Mouse (Mus musculus) left cerebral cortex, adult 18-20 months (tissue): ENCODE measurements around the gene Fam185a. TPM values are rescaled to one million over a fixed set of nuclear protein-coding genes. Genes with fewer than 3 reads are reported as not detected.

Experiments used
- DNase-seq, 2 experiments: peaks; one replicate each; pipeline ENCODE4 v3.0.0; 2021 to 2022; ENCODE audit warnings: low spot score in 2 of 2, mixed read lengths in 1 of 2
- total RNA-seq, 2 experiments: library from RNA; stranded (reverse); gene quantifications; 2 replicates each; pipeline ENCODE4 v1.2.3; 2021

Gene Fam185a
- total RNA-seq, 2 experiments from 2014 or later: 14.6 to 15.2 TPM

DNA sequence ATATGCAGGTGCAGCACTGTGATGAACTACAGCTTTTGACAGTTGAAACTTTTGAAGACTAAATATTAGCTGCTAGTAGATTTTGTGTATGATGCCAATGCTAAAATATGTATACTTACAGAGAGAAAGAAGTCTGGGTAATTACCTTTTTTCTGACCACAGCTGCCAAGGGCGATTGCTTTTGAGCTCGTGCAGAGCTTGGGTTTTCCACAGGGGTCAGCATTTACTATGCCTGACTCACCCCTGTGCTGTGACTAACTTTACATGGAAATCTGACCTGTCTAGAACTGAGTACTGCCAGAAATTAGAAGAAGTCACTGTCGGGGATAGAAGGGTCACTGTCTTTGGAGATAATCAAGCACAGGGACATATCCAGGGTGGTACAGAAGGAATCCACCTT lies 67.5 kb downstream of the Fam185a start:
- DNase-seq: no peak

GRCm38 (mm10) chr5:21493294-21493999 lies 68.7 kb downstream of the Fam185a start:
- DNase-seq: no peak

DNA sequence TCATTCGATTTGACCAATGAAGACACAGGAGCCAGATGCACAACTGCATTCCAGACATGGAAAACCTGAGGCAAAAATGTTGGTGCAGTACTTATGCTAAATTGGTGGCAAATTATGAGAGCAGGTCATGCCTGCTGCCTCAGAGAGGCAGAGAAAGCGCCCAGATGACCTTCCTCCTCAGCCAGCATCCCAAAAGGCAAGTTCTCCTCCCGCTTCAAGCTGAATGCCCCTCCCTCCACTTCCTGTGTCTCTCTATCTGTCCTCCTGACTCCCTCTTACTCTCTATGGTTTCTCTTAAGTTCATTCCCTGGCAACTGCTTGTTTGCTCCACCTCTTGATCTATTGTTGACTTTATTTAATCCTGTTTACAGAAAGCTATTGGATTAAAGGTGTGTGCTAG lies 70.0 kb downstream of the Fam185a start:
- DNase-seq: no peak

- DNase-seq: no peak
Observed at GRCm38 (mm10) chr5:21496321-21496720, 71.6 kb downstream of the Fam185a start.

DNA sequence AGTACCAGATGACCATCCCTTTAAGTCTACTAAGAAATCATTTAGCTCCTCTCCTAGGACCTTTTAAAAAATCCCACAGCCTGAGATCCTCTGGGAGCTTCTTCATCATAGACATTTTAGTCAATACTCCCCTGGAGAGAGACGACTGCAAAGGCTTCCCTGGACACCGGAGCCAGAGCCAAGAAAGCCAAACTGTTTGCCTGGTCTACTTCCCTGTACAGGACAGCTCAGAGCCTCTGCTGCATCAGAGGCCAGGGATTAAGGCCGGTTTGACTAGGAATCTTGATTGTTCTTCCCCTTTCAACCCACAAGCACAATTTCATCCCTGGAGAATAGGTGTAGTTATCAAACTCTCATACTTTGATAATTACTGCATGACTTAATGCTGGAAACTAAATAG lies 72.1 kb downstream of the Fam185a start:
- DNase-seq: no peak

- no peak for DNase-seq
Observed at GRCm38 (mm10) chr5:21498490-21498889, 73.7 kb downstream of the Fam185a start.

DNA sequence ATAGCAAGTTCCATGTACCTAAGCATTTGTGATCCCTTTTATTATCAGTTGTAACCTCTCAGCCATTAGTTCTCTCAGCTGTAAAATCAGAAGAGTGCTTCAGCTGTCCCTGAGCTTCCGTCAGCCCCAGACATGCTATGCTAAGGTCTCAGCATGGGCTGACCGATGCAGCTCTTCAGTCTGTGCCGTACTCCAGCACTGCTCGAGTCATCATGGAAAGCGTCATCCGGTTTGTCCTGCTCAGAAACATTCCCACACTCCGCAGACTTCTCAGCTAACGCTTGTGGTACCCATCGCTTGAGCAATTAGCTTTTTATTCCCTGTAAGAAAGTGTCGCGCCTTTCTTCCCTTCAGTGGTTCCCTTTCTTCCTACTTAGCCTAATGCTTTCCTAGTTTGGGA lies 74.2 kb downstream of the Fam185a start:
- DNase-seq: no peak

DNA sequence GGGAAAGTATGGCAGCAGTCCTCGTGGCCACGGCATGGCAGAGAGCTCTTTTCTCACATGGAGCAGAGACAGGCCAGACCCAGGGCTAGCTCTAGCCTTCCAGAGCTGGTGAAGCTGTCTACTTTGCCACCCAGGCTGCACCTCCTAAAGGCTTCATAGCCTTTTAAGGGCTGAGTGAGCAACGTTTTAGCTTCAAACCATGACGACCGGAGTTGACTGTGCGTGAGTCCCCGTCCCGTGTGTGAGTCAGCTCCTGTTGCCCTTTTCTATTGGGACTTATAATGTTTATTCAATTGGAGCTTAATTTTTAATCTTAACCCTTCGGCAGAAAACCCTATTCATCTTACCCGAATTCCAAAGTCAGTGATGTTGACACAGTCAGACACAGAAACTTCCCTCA lies 75.4 kb downstream of the Fam185a start:
- no peak for DNase-seq

DNA sequence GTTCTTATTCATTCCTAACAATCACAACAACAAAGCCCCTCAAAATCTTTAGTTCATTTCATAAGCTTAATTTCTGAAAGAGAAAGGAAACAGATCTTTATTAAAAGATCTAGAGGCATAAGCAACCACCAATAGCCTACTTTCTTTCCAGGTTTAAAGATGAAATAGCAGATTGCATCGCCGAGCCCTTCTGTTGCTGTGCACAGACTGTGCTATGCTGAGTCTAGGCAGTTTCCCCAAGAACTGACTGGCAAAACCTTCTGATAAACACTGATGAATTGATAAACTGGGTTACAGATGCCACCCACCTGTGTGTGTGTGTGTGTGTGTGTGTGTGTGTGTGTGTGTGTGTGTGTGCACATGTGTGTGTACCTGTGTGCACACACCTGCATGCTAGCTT lies 76.2 kb downstream of the Fam185a start:
- DNase-seq: no peak

DNA sequence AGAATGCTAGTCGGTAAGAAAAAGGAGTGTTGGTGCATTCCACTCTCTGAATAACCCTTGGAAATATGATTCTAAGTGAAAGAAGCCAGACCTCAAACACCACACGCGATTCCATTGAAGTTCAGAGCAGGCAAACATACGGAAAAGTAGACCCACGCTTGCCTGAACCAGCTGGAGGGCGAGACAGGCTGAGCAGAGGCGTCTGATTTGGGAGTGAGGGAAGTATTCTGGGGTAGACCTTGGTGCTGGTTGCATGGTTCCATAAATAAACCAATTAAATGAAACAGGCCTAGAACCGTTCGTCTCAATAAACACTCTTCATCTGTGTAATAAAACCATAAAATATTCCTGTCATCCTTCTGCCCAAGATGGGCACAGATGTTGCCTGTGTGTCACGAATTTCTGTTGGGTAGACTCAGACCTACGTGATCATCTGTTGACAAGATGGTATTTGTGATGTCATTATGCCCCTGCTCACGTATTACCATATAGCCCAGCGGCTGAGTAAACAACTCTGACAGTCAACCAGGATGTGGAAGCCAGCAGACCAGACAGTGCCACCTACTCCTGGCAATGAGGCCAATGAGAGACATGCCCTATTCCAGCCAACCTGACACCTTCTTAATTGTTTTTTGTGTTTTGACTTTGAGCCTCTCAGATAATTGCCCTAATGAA lies 78.3 kb downstream of the Fam185a start:
- peak in 1 of 2 experiments; percentile 65 for DNase-seq

- no peak for DNase-seq
Observed at GRCm38 (mm10) chr5:21505159-21505558, 80.4 kb downstream of the Fam185a start.

GRCm38 (mm10) chr5:21506887-21507286 lies 82.1 kb downstream of the Fam185a start:
- DNase-seq: no peak

- no peak for DNase-seq
Observed at GRCm38 (mm10) chr5:21509801-21510200, 85.0 kb downstream of the Fam185a start.

DNA sequence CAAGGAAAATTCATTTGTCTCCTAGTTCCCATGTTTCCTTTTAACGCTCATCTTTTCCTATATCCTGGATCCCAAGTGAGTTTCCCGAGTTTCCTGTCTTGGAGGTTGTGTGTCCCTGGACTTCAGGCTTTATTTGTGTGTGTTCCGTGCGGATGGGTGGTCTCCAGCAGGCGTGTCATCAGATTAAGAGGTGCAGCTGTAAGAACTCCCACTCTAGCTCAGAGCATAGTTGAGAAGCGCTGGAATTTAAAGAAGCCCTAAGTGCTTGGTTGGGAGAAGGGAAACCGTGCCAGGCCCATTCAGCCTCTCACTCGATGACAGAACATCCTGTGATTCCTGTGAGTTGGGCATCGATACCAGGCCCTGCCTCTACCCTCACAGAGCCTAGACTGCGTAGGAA lies 88.6 kb downstream of the Fam185a start:
- DNase-seq: no peak

- DNase-seq: no peak
Observed at GRCm38 (mm10) chr5:21517562-21517961, 92.8 kb downstream of the Fam185a start.

GRCm38 (mm10) chr5:21518207-21518606 lies 93.4 kb downstream of the Fam185a start:
- DNase-seq: no peak

DNA sequence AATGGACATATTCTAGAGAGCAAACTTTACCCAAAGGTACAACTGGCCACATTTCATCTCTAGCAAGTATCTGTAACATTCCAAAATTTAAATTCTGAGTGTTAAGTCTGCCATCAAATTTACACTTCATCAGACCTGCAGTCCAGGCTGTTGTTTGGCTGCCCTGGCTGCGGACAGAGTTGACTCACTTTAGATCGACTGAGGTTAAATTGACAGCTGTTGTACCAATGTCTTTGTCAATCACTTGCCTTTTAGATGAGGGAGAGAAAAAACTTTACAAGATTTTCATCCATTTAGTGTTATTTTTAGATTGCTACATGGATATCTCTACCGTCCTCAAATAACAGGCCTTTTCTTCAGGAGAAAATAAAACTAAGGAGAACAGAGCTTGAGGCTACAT lies 94.4 kb downstream of the Fam185a start:
- no peak for DNase-seq

- no peak for DNase-seq
Observed at GRCm38 (mm10) chr5:21526835-21527485, 102.2 kb downstream of the Fam185a start.

DNA sequence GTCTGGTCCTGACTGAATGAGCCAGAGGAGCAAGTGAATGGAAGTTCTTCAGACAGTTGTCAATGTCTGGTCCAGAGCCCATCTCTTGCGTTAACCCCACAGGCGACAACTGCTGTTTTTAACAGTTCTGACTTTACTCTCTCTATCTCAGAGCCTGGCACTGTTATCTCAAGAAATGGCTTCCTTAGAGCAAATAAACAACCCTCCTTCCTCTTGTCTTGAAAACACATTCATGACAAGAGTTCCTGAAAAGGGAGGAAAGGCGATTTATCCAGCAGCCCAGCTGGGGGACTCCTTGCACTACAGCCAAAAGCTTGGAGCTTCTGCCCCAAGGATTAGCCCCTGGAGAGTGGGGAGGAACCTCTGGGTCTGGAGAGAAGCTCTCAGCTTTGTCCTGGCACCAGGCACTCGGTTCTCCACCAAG lies 102.7 kb downstream of the Fam185a start:
- no peak for DNase-seq

GRCm38 (mm10) chr5:21528068-21528842 lies 103.5 kb downstream of the Fam185a start:
- no peak for DNase-seq

DNA sequence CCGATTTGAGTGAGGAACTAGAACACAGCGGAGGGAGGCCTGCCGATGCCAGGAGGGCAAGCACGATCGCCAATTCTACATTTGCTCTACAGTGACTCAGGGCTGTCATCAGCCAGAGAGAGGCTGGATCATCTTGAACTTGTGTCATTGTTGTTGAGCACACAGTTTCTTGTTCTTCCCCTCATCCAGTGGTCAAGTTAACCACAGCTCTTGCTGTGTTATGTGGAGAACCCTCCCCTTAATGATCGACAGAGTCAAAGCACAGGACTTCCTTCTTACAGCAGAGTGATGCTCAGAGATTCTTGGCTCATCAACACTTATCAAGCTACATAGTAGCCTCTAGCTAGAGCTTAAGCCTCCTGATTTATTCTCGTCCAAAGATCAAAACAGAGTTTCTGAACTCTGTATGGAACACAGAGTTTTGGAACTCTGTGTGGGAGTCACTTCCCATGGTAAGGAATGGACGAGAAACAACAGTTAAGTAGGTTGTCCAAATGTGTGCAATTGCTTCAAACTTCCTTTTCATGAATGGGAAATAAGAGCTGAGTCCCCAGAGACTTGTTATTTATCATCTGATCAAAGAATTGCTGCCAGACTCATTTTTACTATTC lies 104.5 kb downstream of the Fam185a start:
- no peak for DNase-seq
